ENCODE assay signal across 12 mouse cellular contexts in the genomic region with DNA sequence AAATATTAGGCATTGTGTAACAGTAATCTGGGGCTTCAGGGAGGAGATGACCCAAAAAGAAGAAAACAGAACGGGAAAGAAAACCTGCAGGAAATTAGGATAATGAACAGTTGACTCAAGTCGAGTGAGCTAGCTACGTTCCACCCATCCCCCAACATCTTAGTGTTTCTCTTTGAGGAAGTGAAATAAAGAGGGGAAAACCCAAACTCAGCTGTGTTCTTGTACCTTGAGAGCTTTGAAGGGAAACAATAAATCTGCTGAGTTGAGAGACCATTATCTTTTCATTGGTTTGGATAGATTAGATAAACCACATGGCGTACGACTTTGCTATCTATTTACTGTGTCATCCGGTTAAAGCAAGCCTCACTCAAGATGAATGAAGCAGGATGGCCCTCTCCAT.
DNase-seq lines count a peak whose midpoint lies in the region; ATAC-seq and TF ChIP-seq lines count a peak whose summit lies in the region.
"Had no signal": no experiment of that assay in that cellular context is flagged by ENCODE, and none has a peak within 500 bp of the region (broad histone marks: within the 10 kb centered on the region; RNA-seq: fewer than 3 reads in every experiment).

No protein-coding gene starts in this region.

- TF ChIP-seq CTCF in intestine, postnatal 0 days (IDR thresholded peaks at IDR 0.05; ENCODE audit: low read depth), result no peak
- TF ChIP-seq CTCF in spleen, adult 2 months (IDR thresholded peaks at IDR 0.05; ENCODE audit: extremely low read depth, insufficient read depth, insufficient read length, insufficient replicate concordance), result no peak
- TF ChIP-seq CTCF in bone marrow macrophage, adult 2 months (IDR thresholded peaks at IDR 0.05; ENCODE audit: low read depth, low read length), result no peak

- no peak overlapping the region for H3K4me2 ChIP-seq in intestine, embryonic 16.5 days (ENCODE audit: low read depth, low read length)
- no peak overlapping the region for H3K4me2 ChIP-seq in intestine, postnatal 0 days (replicated peaks; ENCODE audit: low read depth)

- TF ChIP-seq POLR2A in spleen, adult 2 months (IDR thresholded peaks at IDR 0.05; ENCODE audit: low read depth, low read length), result no peak
- no peak for TF ChIP-seq POLR2A in bone marrow macrophage, adult 2 months (IDR thresholded peaks at IDR 0.05; ENCODE audit: borderline replicate concordance, low read depth, low read length)

- H3K9me3 ChIP-seq in intestine, embryonic 16.5 days (ENCODE audit: control insufficient read depth, low read length), result no peaks in the 10 kb centered on the region
- no peaks in the 10 kb centered on the region for H3K9me3 ChIP-seq in intestine, postnatal 0 days (ENCODE audit: control insufficient read depth)

- H3K27me3 ChIP-seq in intestine, embryonic 16.5 days (replicated peaks; ENCODE audit: control insufficient read depth, insufficient read depth, low read length), result no peaks in the 10 kb centered on the region
- H3K27me3 ChIP-seq in intestine, postnatal 0 days (replicated peaks; ENCODE audit: control insufficient read depth, insufficient read depth, low read length), result no peaks in the 10 kb centered on the region
- no peaks in the 10 kb centered on the region for H3K27me3 ChIP-seq in spleen, adult 2 months (ENCODE audit: control insufficient read depth, insufficient read depth, low read length)

- no peak overlapping the region for H3K27ac ChIP-seq in intestine, embryonic 16.5 days (ENCODE audit: low read length)
- no peak overlapping the region for H3K27ac ChIP-seq in intestine, postnatal 0 days (ENCODE audit: low read depth, low read length)
- H3K27ac ChIP-seq in spleen, adult 2 months (ENCODE audit: insufficient read depth, low read length), result peak overlapping the region; percentile 58; the same call in 1 of the 2 replicates
- H3K27ac ChIP-seq in bone marrow macrophage, adult 2 months (ENCODE audit: insufficient read depth, low read depth, low read length), result peak overlapping the region; percentile 11; the same call in 1 of the 2 replicates

- H3K4me3 ChIP-seq in intestine, embryonic 16.5 days (ENCODE audit: low read length), result no peak overlapping the region
- no peak overlapping the region for H3K4me3 ChIP-seq in intestine, postnatal 0 days (ENCODE audit: low read depth, low read length)
- no peak overlapping the region for H3K4me3 ChIP-seq in spleen, adult 2 months (ENCODE audit: extremely low read depth, insufficient read depth, insufficient read length)
- H3K4me3 ChIP-seq in bone marrow macrophage, adult 2 months (ENCODE audit: insufficient read depth, low read length), result no peak overlapping the region

- peaks cover 3% of the 10 kb centered on the region; the same call in 1 of the 2 replicates for H3K4me1 ChIP-seq in intestine, embryonic 16.5 days (ENCODE audit: control insufficient read depth, insufficient read depth, low read length)
- no peaks in the 10 kb centered on the region for H3K4me1 ChIP-seq in intestine, postnatal 0 days (replicated peaks; ENCODE audit: control insufficient read depth, insufficient read depth, low read length)
- peaks cover 24% of the 10 kb centered on the region for H3K4me1 ChIP-seq in spleen, adult 2 months (ENCODE audit: control insufficient read depth, insufficient read depth, insufficient read length)
- peaks cover 27% of the 10 kb centered on the region for H3K4me1 ChIP-seq in bone marrow macrophage, adult 2 months (ENCODE audit: control insufficient read depth, insufficient read depth, low read length)

- WGBS in intestine, embryonic 16.5 days, result 17% methylated on average over 6 of the region's 6 CpGs
- 10% methylated on average over 6 of the region's 6 CpGs for WGBS in intestine, postnatal 0 days
- 4% methylated on average over 6 of the region's 6 CpGs for WGBS in spleen, adult 2 months

- no peak overlapping the region for H3K9ac ChIP-seq in intestine, embryonic 16.5 days (ENCODE audit: low read depth, low read length)
- H3K9ac ChIP-seq in intestine, postnatal 0 days (ENCODE audit: low read depth, low read length), result no peak overlapping the region

- peak; percentile 53; the same call in 1 of the 2 replicates for ATAC-seq in intestine, embryonic 16.5 days
- no peak for ATAC-seq in intestine, postnatal 0 days

- H3K36me3 ChIP-seq in intestine, embryonic 16.5 days (ENCODE audit: control insufficient read depth, insufficient read depth, low read length), result no peaks in the 10 kb centered on the region
- no peaks in the 10 kb centered on the region for H3K36me3 ChIP-seq in intestine, postnatal 0 days (ENCODE audit: control insufficient read depth, insufficient read depth)
- no peaks in the 10 kb centered on the region for H3K36me3 ChIP-seq in spleen, adult 2 months (ENCODE audit: control insufficient read depth, insufficient read depth, low read length)

- DNase-seq in spleen, adult 2 months (ENCODE audit: low read depth in 1 of 2, low spot score in 2 of 2), result peak in 1 of 2 experiments; percentile 73
- no peak for DNase-seq in spleen, adult 12 weeks (ENCODE audit: low spot score)
- DNase-seq in naive thymus-derived CD4-positive, alpha-beta T cell, adult 2 months (ENCODE audit: low read depth), result peak; percentile 81
- DNase-seq in ovary, postnatal 14 days (ENCODE audit: low spot score), result no peak
- DNase-seq in frontal cortex, postnatal 14 days (ENCODE audit: low spot score in 2 of 2), result no peak
- DNase-seq: cerebellum, postnatal 14 days; heart, postnatal 10 days; kidney, adult 11 months; retina, postnatal 1 day had no signal

Comparison
In these comparisons a context has a peak if more than half of its experiments do, and no peak if none do; other contexts are left out.
1. H3K27ac ChIP-seq: peak in spleen, adult 2 months (single experiment) and bone marrow macrophage, adult 2 months (single experiment); none in intestine, embryonic 16.5 days (single experiment) and intestine, postnatal 0 days (single experiment).